Mouse (Mus musculus) heart, postnatal 0 days (tissue): Measurements from ENCODE around the gene Homer2. TPM values are rescaled to one million over a fixed set of nuclear protein-coding genes. Genes with fewer than 3 reads are reported as not detected.
A peak's percentile ranks its signal among the peaks of the same experiment; 100 is the strongest.

Experiments used
- ATAC-seq: fragments of 200-750 bp; cut with Nextera tagmentation; 2 replicates; pipeline ENCODE4 v1.8.0; 2017; ENCODE audit warnings: low read depth, moderate number of reproducible peaks, moderate library complexity; ENCODE audit not compliant: insufficient read depth
- DNase-seq: peaks from one replicate; pipeline ENCODE4 v3.0.0-alpha.2; 2016; ENCODE audit warnings: low spot score
- H3K27ac ChIP-seq: fragments of 300-500 bp; sonication (generic); 2 replicates; pipeline ENCODE4 v1.5.1; 2014; ENCODE audit warnings: low read depth, mild to moderate bottlenecking
- H3K27me3 ChIP-seq: fragments of 300-500 bp; sonication (generic); 2 replicates; pipeline ENCODE4 v1.6.1; 2014; ENCODE audit warnings: low read length, mixed read lengths; ENCODE audit not compliant: control insufficient read depth, insufficient read depth
- H3K36me3 ChIP-seq: fragments of 300-500 bp; sonication (generic); replicated peaks from 2 replicates; pipeline ENCODE4 v1.6.1; 2014; ENCODE audit warnings: low read length, mixed read lengths; ENCODE audit not compliant: control insufficient read depth, insufficient read depth
- H3K4me1 ChIP-seq: fragments of 300-500 bp; sonication (generic); 2 replicates; pipeline ENCODE4 v1.6.1; 2014; ENCODE audit warnings: antibody characterized with exemption; ENCODE audit not compliant: control insufficient read depth, insufficient read depth
- H3K4me2 ChIP-seq: fragments of 300-500 bp; sonication (generic); 2 replicates; pipeline ENCODE4 v1.6.1; 2014; ENCODE audit warnings: low read depth, mild to moderate bottlenecking, low read length, moderate library complexity
- H3K4me3 ChIP-seq: fragments of 300-500 bp; sonication (generic); 2 replicates; pipeline ENCODE4 v1.5.1; 2014; ENCODE audit warnings: low read depth, low read length
- H3K9ac ChIP-seq: fragments of 300-500 bp; sonication (generic); replicated peaks from 2 replicates; pipeline ENCODE4 v1.6.1; 2014; ENCODE audit warnings: low read depth, low read length, mixed read lengths
- H3K9me3 ChIP-seq: fragments of 300-500 bp; sonication (generic); replicated peaks from 2 replicates; pipeline ENCODE4 v1.6.1; 2016; ENCODE audit warnings: low read length; ENCODE audit not compliant: control insufficient read depth
- CTCF ChIP-seq: IDR thresholded peaks from 2 replicates; pipeline ENCODE4 v1.5.1; 2016; ENCODE audit warnings: antibody characterized with exemption, control low read depth, low read depth
- EP300 ChIP-seq: IDR thresholded peaks from 2 replicates; pipeline ENCODE4 v1.6.1; 2016; ENCODE audit warnings: antibody characterized with exemption, low read depth
- WGBS: fragments of 180-500 bp; shearing (Covaris S2); extraction: QIAGEN DNeasy Blood & Tissue Kit; methylation state at CpG from one replicate; pipeline ENCODE4 v1.1.7; 2014; 5-methylcytosine and 5-hydroxymethylcytosine counted together
- polyA plus RNA-seq: library from polyadenylated mRNA; unstranded; fragments of >200 nt; fragmentation: Nextera tagmentation; extraction: Ambion mirVana; gene quantifications from 2 replicates; pipeline ENCODE4 v1.2.1, GENCODE M21; 2015
- total RNA-seq: library from RNA; depleted of rRNA; stranded (reverse); fragments of >200 nt; gene quantifications from 2 replicates; pipeline ENCODE4 v1.2.3, GENCODE M21; 2014; ENCODE audit warnings: low replicate concordance

Gene Homer2
- total and polyA plus RNA-seq, 2 experiments from 2014 or later: 19.5 to 51.3 TPM

DNA sequence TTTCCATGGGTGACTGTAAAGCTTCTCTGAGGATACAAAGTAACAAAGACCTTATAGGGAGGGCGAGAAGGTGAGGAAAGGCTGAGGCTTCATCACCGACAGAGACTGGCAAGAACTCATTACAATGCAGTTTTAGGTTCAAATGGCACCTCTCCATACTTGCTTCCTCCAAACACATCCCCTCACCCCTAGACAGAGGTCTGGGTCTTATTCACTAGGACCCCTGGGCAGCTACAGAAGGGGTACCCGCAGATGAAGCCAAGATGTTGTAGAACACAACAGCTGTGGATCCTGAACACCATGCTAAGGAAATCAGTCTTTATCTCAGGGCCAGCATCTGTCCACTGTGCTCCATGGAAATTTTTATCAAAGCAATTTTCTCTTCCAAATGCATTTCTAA, 50.3 kb downstream of the Homer2 start:
- WGBS: 73% methylated on average over 3 of the region's 3 CpGs
- no peak for ATAC-seq

DNA sequence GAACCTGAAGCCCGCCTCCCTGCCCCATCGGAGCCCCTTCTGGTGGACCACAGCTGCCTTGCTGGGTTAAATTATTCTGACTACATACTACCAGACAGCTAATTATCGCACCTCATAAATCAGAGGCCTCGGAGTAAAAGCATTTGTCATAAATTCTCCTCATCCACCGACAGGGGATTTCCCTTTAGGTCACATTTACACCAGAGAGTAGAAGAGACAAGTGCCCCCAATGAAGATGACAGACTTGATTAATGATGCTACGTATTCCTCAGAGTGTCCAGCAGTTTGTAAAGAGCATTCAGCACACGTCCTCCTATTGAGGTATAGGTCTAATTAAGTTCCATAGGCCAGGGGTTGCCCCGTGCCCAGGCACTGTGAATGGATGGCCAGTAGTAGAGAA, 50.7 kb downstream of the Homer2 start:
- no peak for ATAC-seq
- WGBS: 79% methylated on average over 8 of the region's 8 CpGs
- no peak overlapping the region for H3K9ac ChIP-seq
- no peaks in the 10 kb centered on the region for H3K27me3 ChIP-seq
- no peak for DNase-seq
- H3K4me2 ChIP-seq: no peak overlapping the region
- TF ChIP-seq CTCF: no peak
- no peak for TF ChIP-seq EP300
- H3K9me3 ChIP-seq: no peaks in the 10 kb centered on the region
- H3K4me3 ChIP-seq: no peak overlapping the region
- H3K4me1 ChIP-seq: peaks cover 27% of the 10 kb centered on the region
- H3K36me3 ChIP-seq: no peaks in the 10 kb centered on the region
- H3K27ac ChIP-seq: no peak overlapping the region

More for the DNA sequence above, 50.3 kb downstream of the Homer2 start:
- no peak overlapping the region for H3K4me3 ChIP-seq
- no peak for DNase-seq
- H3K9ac ChIP-seq: no peak overlapping the region
- TF ChIP-seq CTCF (no peak), EP300 (no peak)
- H3K4me2 ChIP-seq: no peak overlapping the region
- no peaks in the 10 kb centered on the region for H3K27me3 ChIP-seq
- H3K27ac ChIP-seq: no peak overlapping the region
- peaks cover 27% of the 10 kb centered on the region for H3K4me1 ChIP-seq
- H3K36me3 ChIP-seq: no peaks in the 10 kb centered on the region
- no peaks in the 10 kb centered on the region for H3K9me3 ChIP-seq

DNA sequence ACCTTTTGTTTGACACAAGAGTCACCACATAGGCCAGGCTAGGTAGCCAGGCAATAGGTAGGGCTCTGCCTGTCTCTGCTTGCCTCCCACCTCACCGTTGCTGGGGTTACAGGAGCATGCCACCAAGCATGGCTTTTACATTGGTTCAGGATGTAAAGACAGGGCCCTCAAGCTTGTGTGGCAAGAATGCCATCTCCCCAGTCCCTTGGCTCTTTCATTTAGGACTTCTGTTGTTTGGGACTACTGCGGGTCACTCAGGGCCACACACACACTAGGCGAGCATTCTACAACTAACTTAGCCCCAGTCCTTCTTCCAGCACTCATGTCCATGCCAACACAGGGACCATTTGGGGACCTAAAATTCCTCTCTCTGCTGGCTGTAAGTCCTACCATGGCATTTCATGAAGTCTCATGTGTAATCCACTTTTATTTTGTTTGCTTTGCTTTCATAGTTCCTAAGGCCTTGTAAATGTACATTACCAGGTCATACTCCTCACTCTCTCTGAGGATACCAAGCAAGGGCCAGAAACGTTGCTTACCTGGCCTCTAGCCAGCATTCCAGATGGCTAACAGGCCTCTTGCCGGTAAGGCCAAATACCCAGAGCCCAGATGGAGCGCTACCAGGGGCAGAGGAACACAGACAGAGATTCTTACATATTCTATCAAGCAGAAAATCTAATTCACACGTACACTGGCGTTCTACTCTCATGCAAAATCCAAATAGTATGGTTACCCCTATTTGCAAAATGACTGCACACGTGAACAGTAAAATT, 52.2 kb downstream of the Homer2 start:
- Histone ChIP-seq H3K9ac (no peak overlapping the region), H3K4me2 (no peak overlapping the region), H3K36me3 (no peaks in the 10 kb centered on the region), H3K27ac (peak overlapping the region; percentile 39; the same call in 1 of the 2 replicates), H3K4me3 (no peak overlapping the region), H3K9me3 (no peaks in the 10 kb centered on the region), H3K4me1 (peaks cover 32% of the 10 kb centered on the region), H3K27me3 (no peaks in the 10 kb centered on the region)
- TF ChIP-seq CTCF (no peak), EP300 (no peak)
- WGBS: 53% methylated on average over 9 of the region's 9 CpGs
- no peak for ATAC-seq
- DNase-seq: no peak

DNA sequence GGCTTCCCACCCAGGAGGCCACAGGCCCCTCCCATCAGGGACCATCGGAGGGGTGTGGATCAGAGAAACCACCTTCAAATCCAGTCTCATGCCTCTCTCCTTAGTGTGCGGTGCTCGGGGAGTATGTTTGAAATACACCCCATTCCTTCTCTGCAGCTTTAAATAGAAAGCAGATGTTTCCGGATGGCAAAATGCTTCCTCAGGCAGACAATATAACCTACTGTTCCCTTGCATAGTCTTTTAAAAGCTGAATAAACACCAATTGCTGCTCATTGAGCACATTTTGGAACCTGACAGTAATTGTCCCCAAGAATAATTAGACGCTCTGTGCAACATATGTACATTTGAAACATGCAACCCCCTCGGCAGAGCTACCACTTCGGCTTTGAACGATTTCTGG, 53.3 kb downstream of the Homer2 start:
- H3K27ac ChIP-seq: no peak overlapping the region
- DNase-seq: no peak
- H3K27me3 ChIP-seq: no peaks in the 10 kb centered on the region
- no peaks in the 10 kb centered on the region for H3K9me3 ChIP-seq
- 0 out of 2 replicates have a peak overlapping the region, but pooled peaks have one; percentile 3 for H3K9ac ChIP-seq
- no peak overlapping the region for H3K4me3 ChIP-seq
- H3K4me2 ChIP-seq: peak overlapping the region; percentile 32; the same call in 1 of the 2 replicates
- TF ChIP-seq CTCF (no peak), EP300 (no peak)
- 36% methylated on average over 8 of the region's 8 CpGs for WGBS
- H3K4me1 ChIP-seq: peaks cover 32% of the 10 kb centered on the region
- ATAC-seq: no peak
- no peaks in the 10 kb centered on the region for H3K36me3 ChIP-seq

DNA sequence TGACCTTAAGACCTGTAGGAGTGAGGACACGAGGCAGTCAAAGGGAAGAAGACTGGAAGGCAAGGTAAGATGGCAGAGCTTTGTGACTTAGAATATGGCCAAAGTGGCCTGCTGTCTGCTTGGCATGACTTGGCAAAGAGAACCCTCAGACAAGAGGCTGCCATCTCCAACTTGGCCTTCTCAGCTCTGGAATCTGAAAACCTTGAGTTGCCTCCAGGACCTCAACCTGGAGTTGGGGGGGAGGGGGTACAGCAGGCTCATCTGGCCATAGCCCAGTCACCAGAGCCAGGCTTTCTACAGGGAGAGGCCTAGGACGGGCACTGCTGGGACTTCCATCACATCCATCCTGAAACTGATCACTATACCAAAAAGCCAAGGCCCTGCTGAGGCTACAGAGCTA, 55.0 kb downstream of the Homer2 start:
- no peak overlapping the region for H3K9ac ChIP-seq
- DNase-seq (no peak), ATAC-seq (no peak)
- no peaks in the 10 kb centered on the region for H3K36me3 ChIP-seq
- no peak overlapping the region for H3K4me2 ChIP-seq
- H3K27me3 ChIP-seq: no peaks in the 10 kb centered on the region
- peaks cover 32% of the 10 kb centered on the region for H3K4me1 ChIP-seq
- TF ChIP-seq EP300 (no peak), CTCF (no peak)
- no peak overlapping the region for H3K27ac ChIP-seq
- WGBS: 58% methylated on average over 2 of the region's 2 CpGs
- no peak overlapping the region for H3K4me3 ChIP-seq
- no peaks in the 10 kb centered on the region for H3K9me3 ChIP-seq
